Mouse (Mus musculus) E14TG2a.4 (cell line): ENCODE results near the gene N4bp3.

Experiments
- H3K27me3 ChIP-seq: 2 replicates; pipeline ENCODE4 v1.6.1; 2014; ENCODE audit warnings: low read length, control low read depth; ENCODE audit not compliant: insufficient read depth
- H3K36me3 ChIP-seq: 2 replicates; pipeline ENCODE4 v1.6.1; 2014; ENCODE audit warnings: low read length, control low read depth; ENCODE audit not compliant: insufficient read depth
- H3K4me1 ChIP-seq: replicated peaks from 2 replicates; pipeline ENCODE4 v1.6.1; 2014; ENCODE audit warnings: low read depth, low read length, control low read depth
- H3K4me3 ChIP-seq: replicated peaks from 2 replicates; pipeline ENCODE4 v1.5.1; 2014; ENCODE audit warnings: mild to moderate bottlenecking, low read length
- H3K9me3 ChIP-seq: 2 replicates; pipeline ENCODE4 v1.6.1; 2014; ENCODE audit warnings: low read length, control low read depth
- CTCF ChIP-seq: conservative IDR thresholded peaks from 2 replicates; pipeline ENCODE4 v1.5.1; 2014; ENCODE audit warnings: low read length
- NANOG ChIP-seq: IDR thresholded peaks from 2 replicates; pipeline ENCODE4 v1.6.1; 2014; ENCODE audit warnings: borderline replicate concordance, low read length, mixed read lengths
- POU5F1 ChIP-seq: IDR thresholded peaks from 2 replicates; pipeline ENCODE4 v1.6.1; 2014; ENCODE audit warnings: low read length, borderline replicate concordance

N4bp3 gene

GRCm38 (mm10) chr11:51629651-51630314, 20.9 kb downstream of the N4bp3 start:
- H3K4me3 ChIP-seq, result no peak overlapping the region
- H3K27me3 ChIP-seq, result no peaks in the 10 kb centered on the region
- no peaks in the 10 kb centered on the region for H3K9me3 ChIP-seq
- TF ChIP-seq NANOG (no peak), POU5F1 (no peak), CTCF (no peak)
- H3K4me1 ChIP-seq, result peaks cover 95% of the 10 kb centered on the region
- H3K36me3 ChIP-seq, result peaks cover 98% of the 10 kb centered on the region

GRCm38 (mm10) chr11:51627907-51628306, 22.7 kb downstream of the N4bp3 start:
- H3K4me1 ChIP-seq, result peaks cover 95% of the 10 kb centered on the region
- no peak overlapping the region for H3K4me3 ChIP-seq
- H3K36me3 ChIP-seq, result peaks cover 100% of the 10 kb centered on the region
- no peaks in the 10 kb centered on the region for H3K27me3 ChIP-seq
- no peaks in the 10 kb centered on the region for H3K9me3 ChIP-seq
- no peak for TF ChIP-seq CTCF
- TF ChIP-seq POU5F1, result no peak
- TF ChIP-seq NANOG, result no peak

DNA sequence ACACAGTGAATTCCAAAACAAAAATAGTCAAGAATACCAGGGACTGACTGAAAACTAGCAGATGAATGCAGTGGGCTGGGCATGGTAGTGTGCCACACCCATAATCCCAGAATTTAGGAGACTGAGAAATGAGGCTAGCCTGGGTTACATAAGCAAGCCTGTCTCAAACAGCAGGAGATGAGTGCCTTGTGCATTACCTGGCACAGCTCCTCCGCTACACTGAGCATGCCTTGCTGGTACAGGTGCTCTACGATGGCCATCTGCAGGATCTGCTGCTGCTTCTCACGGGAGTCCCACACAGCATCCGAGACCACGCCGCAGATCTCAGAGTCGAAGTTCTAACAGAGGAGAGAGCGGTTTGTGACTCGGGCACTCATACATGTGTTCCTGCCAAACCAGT, 23.2 kb downstream of the N4bp3 start:
- no peaks in the 10 kb centered on the region for H3K27me3 ChIP-seq
- peaks cover 100% of the 10 kb centered on the region for H3K36me3 ChIP-seq
- TF ChIP-seq CTCF, result no peak
- no peak for TF ChIP-seq NANOG
- TF ChIP-seq POU5F1, result no peak
- H3K9me3 ChIP-seq, result no peaks in the 10 kb centered on the region
- peaks cover 95% of the 10 kb centered on the region for H3K4me1 ChIP-seq
- no peak overlapping the region for H3K4me3 ChIP-seq

DNA sequence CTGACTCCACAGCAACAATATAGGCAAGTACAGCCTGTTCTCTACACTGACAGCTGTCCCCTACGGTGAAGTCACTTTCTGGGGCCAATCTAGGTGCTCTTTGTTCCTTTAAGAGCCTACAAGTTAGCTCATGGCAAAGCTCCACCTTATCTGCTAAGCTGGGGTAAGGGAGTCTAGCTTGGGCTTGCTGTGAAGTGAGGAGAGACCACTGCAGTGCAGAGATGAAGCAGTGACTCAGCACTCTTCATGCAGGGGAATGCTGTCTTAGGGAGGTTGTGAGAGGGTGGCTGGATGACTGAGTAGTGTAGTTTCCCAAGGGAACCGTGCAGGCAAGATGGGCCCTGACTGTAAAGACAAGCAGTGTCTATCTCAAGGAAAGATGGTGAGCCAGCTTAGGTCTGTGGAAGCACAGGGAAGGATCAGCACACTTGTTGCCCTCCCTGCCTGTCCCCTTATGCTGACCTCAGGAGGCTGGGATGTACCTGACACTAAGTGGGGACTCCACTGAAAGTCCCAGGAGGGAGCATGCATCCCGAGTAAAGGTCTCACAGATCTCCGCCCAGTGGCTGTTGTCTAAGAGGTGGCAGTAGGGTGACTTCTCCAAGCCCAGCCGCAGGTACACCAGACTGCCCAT, 25.3 kb downstream of the N4bp3 start:
- Histone ChIP-seq H3K9me3 (no peaks in the 10 kb centered on the region), H3K27me3 (no peaks in the 10 kb centered on the region)
- no peak for TF ChIP-seq POU5F1
- no peak for TF ChIP-seq CTCF
- TF ChIP-seq NANOG, result no peak

DNA sequence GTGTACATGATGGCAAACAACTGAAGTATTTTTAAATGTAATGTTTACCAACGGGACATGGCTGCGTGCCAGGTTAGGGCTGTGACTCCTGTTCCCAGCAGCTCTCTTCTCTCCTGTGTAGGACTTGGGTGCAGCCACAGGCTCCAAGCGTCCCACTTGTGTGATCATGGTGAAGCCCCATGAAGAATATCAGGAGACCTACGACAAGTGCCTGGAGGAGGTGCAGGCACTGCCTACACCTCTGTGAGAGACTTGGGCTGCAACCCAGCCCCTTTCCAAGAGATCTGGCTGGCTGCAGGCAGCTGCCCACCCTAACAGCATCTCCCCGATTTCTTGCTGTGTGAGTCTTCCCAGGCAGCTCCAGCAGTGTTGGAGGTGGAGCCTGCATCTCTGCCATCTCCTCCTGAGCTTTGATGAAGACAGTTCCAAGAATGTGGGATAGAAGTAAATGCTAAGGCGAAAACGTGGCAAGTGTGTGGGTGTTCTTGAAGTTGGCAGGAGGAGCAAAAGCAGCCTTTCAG, 27.6 kb downstream of the N4bp3 start:
- H3K27me3 ChIP-seq, result no peaks in the 10 kb centered on the region
- H3K36me3 ChIP-seq, result peaks cover 79% of the 10 kb centered on the region
- peak overlapping the region; percentile 99; the same call in 1 of the 2 replicates for H3K4me3 ChIP-seq
- no peaks in the 10 kb centered on the region for H3K9me3 ChIP-seq
- TF ChIP-seq POU5F1 (no peak), CTCF (no peak), NANOG (no peak)
- H3K4me1 ChIP-seq, result peaks cover 87% of the 10 kb centered on the region

More for the DNA sequence above, 25.3 kb downstream of the N4bp3 start:
- Histone ChIP-seq H3K36me3 (peaks cover 100% of the 10 kb centered on the region), H3K4me1 (peaks cover 94% of the 10 kb centered on the region), H3K4me3 (peak overlapping the region; percentile 20)

DNA sequence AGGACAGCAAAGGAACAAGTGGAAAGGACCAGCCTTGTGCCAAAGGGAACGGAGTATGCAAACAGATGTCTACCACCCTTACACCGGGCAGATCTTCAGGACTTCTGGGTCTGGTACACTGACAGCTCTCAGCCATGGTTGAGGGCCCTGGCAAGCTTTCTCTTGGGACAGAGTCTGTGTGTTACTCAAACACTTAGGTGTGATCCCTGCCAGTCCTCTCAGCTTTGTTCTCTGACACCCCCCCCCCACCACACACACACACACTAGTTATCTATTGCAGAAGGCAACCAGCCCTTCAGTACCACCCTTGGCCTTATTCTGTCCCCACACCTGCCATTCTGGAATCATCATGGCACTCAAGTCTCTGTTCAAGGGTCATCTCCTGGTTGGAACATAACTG, 28.9 kb downstream of the N4bp3 start:
- Histone ChIP-seq H3K27me3 (no peaks in the 10 kb centered on the region), H3K9me3 (no peaks in the 10 kb centered on the region), H3K4me1 (peaks cover 78% of the 10 kb centered on the region), H3K36me3 (peaks cover 66% of the 10 kb centered on the region), H3K4me3 (peak overlapping the region; percentile 99)
- TF ChIP-seq CTCF, result no peak
- no peak for TF ChIP-seq POU5F1
- TF ChIP-seq NANOG, result no peak

DNA sequence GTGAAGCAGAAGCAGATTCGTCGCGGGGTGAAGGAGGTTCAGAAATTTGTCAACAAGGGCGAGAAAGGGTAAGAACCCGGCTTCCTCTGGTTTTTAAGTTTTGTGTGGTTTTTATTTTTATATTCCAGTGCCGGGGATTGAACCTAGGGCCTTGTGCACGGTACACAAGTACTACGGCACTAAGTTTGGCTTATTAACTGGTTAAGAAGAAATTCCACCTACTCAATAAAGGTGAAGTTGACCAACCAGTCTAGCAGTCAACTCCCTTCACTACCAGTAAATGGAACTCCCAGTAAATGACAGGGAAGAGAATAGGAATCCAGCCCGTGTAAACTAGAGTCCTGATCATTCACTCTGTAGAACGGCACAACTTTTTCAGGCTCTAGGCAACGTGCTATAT, 30.6 kb downstream of the N4bp3 start:
- Histone ChIP-seq H3K4me3 (peak overlapping the region; percentile 99), H3K27me3 (no peaks in the 10 kb centered on the region), H3K36me3 (peaks cover 49% of the 10 kb centered on the region), H3K4me1 (peaks cover 78% of the 10 kb centered on the region), H3K9me3 (no peaks in the 10 kb centered on the region)
- TF ChIP-seq NANOG, result no peak
- TF ChIP-seq CTCF, result no peak
- no peak for TF ChIP-seq POU5F1

- peaks cover 78% of the 10 kb centered on the region for H3K4me1 ChIP-seq
- no peaks in the 10 kb centered on the region for H3K27me3 ChIP-seq
- TF ChIP-seq CTCF (no peak), NANOG (no peak), POU5F1 (no peak)
- peak within 1 kb of the TSS; percentile 99 for H3K4me3 ChIP-seq
- H3K9me3 ChIP-seq, result no peaks in the 10 kb centered on the region
- peaks cover 44% of the 10 kb centered on the region for H3K36me3 ChIP-seq
Measured at GRCm38 (mm10) chr11:51619409-51620060, 31.1 kb downstream of the N4bp3 start, which contains the start of gene Nhp2. Gene Nhp2, plus strand, starts transcription at chr11:51619735.
